Mouse (Mus musculus) forebrain, postnatal 0 days (tissue): Measurements from ENCODE around the gene Pla2g2c. TPM values are rescaled to one million over a fixed set of nuclear protein-coding genes. Genes with fewer than 3 reads are reported as not detected.

Source experiments
- ATAC-seq: fragments of 200-750 bp; cut with Nextera tagmentation; 2 replicates; pipeline ENCODE4 v1.8.0; 2017; ENCODE audit warnings: mild to moderate bottlenecking, moderate library complexity
- DNase-seq: peaks from one replicate; pipeline ENCODE4 v3.0.0-alpha.2; 2015
- H3K27ac ChIP-seq: fragments of 300-500 bp; sonication (generic); 2 replicates; pipeline ENCODE4 v1.5.1; 2014; ENCODE audit warnings: low read depth, mild to moderate bottlenecking, antibody characterized with exemption, low read length, moderate library complexity, mixed read lengths
- H3K27me3 ChIP-seq: fragments of 300-500 bp; sonication (generic); 2 replicates; pipeline ENCODE4 v1.6.1; 2014; ENCODE audit warnings: mild to moderate bottlenecking, low read length, mixed read lengths; ENCODE audit not compliant: insufficient read depth
- H3K36me3 ChIP-seq: fragments of 300-500 bp; sonication (generic); 2 replicates; pipeline ENCODE4 v1.6.1; 2014; ENCODE audit warnings: mild to moderate bottlenecking, moderate library complexity; ENCODE audit not compliant: insufficient read depth
- H3K4me1 ChIP-seq: fragments of 300-500 bp; sonication (generic); 2 replicates; pipeline ENCODE4 v1.6.1; 2014; ENCODE audit warnings: antibody characterized with exemption; ENCODE audit not compliant: insufficient read depth
- H3K4me2 ChIP-seq: fragments of 300-500 bp; sonication (generic); 2 replicates; pipeline ENCODE4 v1.6.1; 2014; ENCODE audit warnings: low read depth, mild to moderate bottlenecking, moderate library complexity
- H3K4me3 ChIP-seq: fragments of 300-500 bp; sonication (generic); 2 replicates; pipeline ENCODE4 v1.5.1; 2014; ENCODE audit warnings: low read depth, low read length, mixed read lengths
- H3K9ac ChIP-seq: fragments of 300-500 bp; sonication (generic); 2 replicates; pipeline ENCODE4 v1.6.1; 2014; ENCODE audit warnings: mild to moderate bottlenecking
- H3K9me3 ChIP-seq: fragments of 300-500 bp; sonication (generic); 2 replicates; pipeline ENCODE4 v1.6.1; 2016; ENCODE audit warnings: low read length
- CTCF ChIP-seq: sonication (generic); IDR thresholded peaks from 2 replicates; pipeline ENCODE4 v1.5.1; 2016; ENCODE audit warnings: antibody characterized with exemption, control low read depth, low read depth
- WGBS: fragments of 180-500 bp; shearing (Covaris S2); extraction: QIAGEN DNeasy Blood & Tissue Kit; methylation state at CpG from one replicate; pipeline ENCODE4 v1.1.7; 2014; 5-methylcytosine and 5-hydroxymethylcytosine counted together
- polyA plus RNA-seq: library from polyadenylated mRNA; unstranded; fragments of >200 nt; fragmentation: Nextera tagmentation; extraction: Ambion mirVana; gene quantifications from 2 replicates; pipeline ENCODE4 v1.2.1, GENCODE M21; 2015
- total RNA-seq: library from RNA; depleted of rRNA; stranded (reverse); fragments of >200 nt; gene quantifications from 2 replicates; pipeline ENCODE4 v1.2.3, GENCODE M21; 2014

Pla2g2c gene
- total and polyA plus RNA-seq, 2 experiments from 2014 or later: 0.24 to 0.42 TPM

DNA sequence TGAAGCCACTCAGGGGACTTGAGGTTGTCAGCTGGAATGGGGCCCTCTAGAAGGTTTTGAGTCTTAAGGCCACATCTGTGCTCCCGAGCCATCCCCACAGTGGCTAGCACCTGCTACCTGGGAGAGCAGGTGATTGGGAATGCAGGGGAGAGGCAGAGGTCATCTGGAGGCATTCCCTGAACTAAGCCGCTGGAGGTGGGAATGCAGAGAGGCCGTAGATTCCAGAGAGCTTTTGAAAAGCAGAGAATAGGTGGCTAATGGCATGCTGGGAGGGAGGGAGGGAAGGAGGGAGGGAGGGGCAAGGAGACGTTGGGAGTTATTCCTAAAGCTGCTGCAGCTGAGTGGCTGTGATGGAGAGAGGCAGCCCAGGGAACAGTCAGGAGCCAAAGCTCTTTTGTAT is 34.0 kb upstream of the Pla2g2c start:
- Histone ChIP-seq H3K4me1 (peaks cover 26% of the 10 kb centered on the region), H3K36me3 (no peaks in the 10 kb centered on the region), H3K9ac (no peak overlapping the region), H3K27ac (no peak overlapping the region), H3K9me3 (no peaks in the 10 kb centered on the region), H3K4me3 (no peak overlapping the region), H3K27me3 (no peaks in the 10 kb centered on the region), H3K4me2 (no peak overlapping the region)
- ATAC-seq: no peak
- 1% methylated on average over 4 of the region's 4 CpGs for WGBS
- TF ChIP-seq CTCF: no peak
- no peak for DNase-seq

- DNase-seq: peak; percentile 38
- Histone ChIP-seq H3K27ac (peak overlapping the region; percentile 45), H3K4me1 (peaks cover 26% of the 10 kb centered on the region), H3K27me3 (no peaks in the 10 kb centered on the region), H3K9me3 (no peaks in the 10 kb centered on the region), H3K4me2 (no peak overlapping the region), H3K9ac (no peak overlapping the region), H3K36me3 (no peaks in the 10 kb centered on the region), H3K4me3 (no peak overlapping the region)
- 13% methylated on average over 19 of the region's 19 CpGs for WGBS
- TF ChIP-seq CTCF: no peak
- no peak for ATAC-seq
These were observed 33.0 kb upstream of the Pla2g2c start for GRCm38 (mm10) chr4:138691443-138692181.

DNA sequence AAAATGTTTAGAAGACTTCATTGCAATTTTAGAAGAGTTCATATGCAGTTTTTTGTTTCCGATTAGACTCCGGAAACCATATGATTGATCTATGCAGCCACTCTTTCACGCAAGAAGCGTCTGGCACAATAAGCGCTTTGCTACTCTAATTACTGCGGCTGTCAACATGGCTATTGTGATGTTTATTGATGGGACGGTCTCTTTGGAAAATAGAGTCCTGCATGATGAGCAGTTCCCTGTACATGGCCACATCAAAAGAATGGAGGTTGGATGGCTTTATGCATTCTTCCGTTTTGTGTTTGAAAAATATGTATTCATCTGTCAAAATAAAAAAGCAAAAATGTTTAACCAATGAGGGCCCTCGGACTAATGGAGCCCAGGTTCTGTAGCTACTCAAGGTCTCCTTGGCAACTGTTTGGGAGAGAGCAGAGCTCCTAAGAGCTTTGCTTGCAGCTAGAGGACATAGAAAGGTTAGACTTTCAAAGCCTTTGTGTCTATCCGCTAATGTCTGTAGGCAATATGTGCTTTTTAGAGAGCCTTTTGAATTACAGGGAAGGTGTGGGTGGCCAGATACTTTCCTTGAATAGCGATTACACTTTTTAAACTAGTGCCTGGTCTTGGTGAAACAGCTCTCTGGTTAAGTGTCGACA is 31.4 kb upstream of the Pla2g2c start:
- Histone ChIP-seq H3K27me3 (no peaks in the 10 kb centered on the region), H3K27ac (no peak overlapping the region), H3K9ac (no peak overlapping the region), H3K4me3 (no peak overlapping the region), H3K36me3 (no peaks in the 10 kb centered on the region), H3K9me3 (no peaks in the 10 kb centered on the region), H3K4me1 (peaks cover 26% of the 10 kb centered on the region), H3K4me2 (no peak overlapping the region)
- peak; percentile 38; the same call in 1 of the 2 replicates for ATAC-seq
- no peak for TF ChIP-seq CTCF
- WGBS: 20% methylated on average over 12 of the region's 12 CpGs
- peak; percentile 27 for DNase-seq

- no peak overlapping the region for H3K4me2 ChIP-seq
- H3K9ac ChIP-seq: no peak overlapping the region
- no peak overlapping the region for H3K27ac ChIP-seq
- H3K4me1 ChIP-seq: peaks cover 13% of the 10 kb centered on the region
- no peaks in the 10 kb centered on the region for H3K27me3 ChIP-seq
- no peaks in the 10 kb centered on the region for H3K36me3 ChIP-seq
- H3K9me3 ChIP-seq: no peaks in the 10 kb centered on the region
- H3K4me3 ChIP-seq: no peak overlapping the region
- WGBS: 9% methylated on average over 7 of the region's 7 CpGs
- no peak for TF ChIP-seq CTCF
- DNase-seq (no peak), ATAC-seq (no peak)
These were observed 27.9 kb upstream of the Pla2g2c start for GRCm38 (mm10) chr4:138696720-138697119.

GRCm38 (mm10) chr4:138697166-138697860 is 27.3 kb upstream of the Pla2g2c start:
- Histone ChIP-seq H3K4me3 (no peak overlapping the region), H3K9ac (no peak overlapping the region), H3K27ac (no peak overlapping the region), H3K36me3 (no peaks in the 10 kb centered on the region), H3K4me1 (peaks cover 9% of the 10 kb centered on the region; the same call in 1 of the 2 replicates), H3K27me3 (no peaks in the 10 kb centered on the region), H3K9me3 (no peaks in the 10 kb centered on the region), H3K4me2 (no peak overlapping the region)
- ATAC-seq: no peak
- 27% methylated on average over 10 of the region's 10 CpGs for WGBS
- DNase-seq: no peak
- no peak for TF ChIP-seq CTCF

- ATAC-seq (no peak), DNase-seq (no peak)
- Histone ChIP-seq H3K4me2 (no peak overlapping the region), H3K36me3 (no peaks in the 10 kb centered on the region), H3K4me1 (0 out of 2 replicates have a peak, but pooled peaks cover 3% of the 10 kb centered on the region), H3K27me3 (no peaks in the 10 kb centered on the region), H3K27ac (no peak overlapping the region), H3K9ac (no peak overlapping the region), H3K4me3 (no peak overlapping the region), H3K9me3 (no peaks in the 10 kb centered on the region)
- 70% methylated on average over 2 of the region's 2 CpGs for WGBS
- no peak for TF ChIP-seq CTCF
These were observed 26.3 kb upstream of the Pla2g2c start for GRCm38 (mm10) chr4:138698296-138698695.
